Mouse (Mus musculus) left cerebral cortex, adult 2 months (tissue): ENCODE data around the gene Btbd7. TPM values are rescaled to one million over a fixed set of nuclear protein-coding genes. Genes with fewer than 3 reads are reported as not detected.

Source experiments
- DNase-seq, 2 experiments: peaks; one replicate each; pipeline ENCODE4 v3.0.0; 2021 to 2022; ENCODE audit warnings: low spot score in 2 of 2, mixed read lengths in 1 of 2; ENCODE audit errors: extremely low spot score in 1 of 2
- H3K27ac ChIP-seq: fragments of 200-600 bp; 2 replicates; pipeline ENCODE4 v1.8.1; 2022
- H3K4me3 ChIP-seq: fragments of 200-600 bp; 2 replicates; pipeline ENCODE4 v1.8.1; 2022
- CTCF ChIP-seq: fragments of 200-600 bp; IDR thresholded peaks from 2 replicates; pipeline ENCODE4 v1.8.1; 2022; ENCODE audit warnings: antibody characterized with exemption, mild to moderate bottlenecking, moderate library complexity
- intact Hi-C: fragments of 180-260 bp; cut with DNase I; formaldehyde crosslinking; loops from one replicate; pipeline ENCODE4 v1.15.1; 2025
- total RNA-seq, 2 experiments: library from RNA; stranded (reverse); gene quantifications; 2 replicates each; pipeline ENCODE4 v1.2.3; 2021

Gene Btbd7
- total RNA-seq, 2 experiments from 2014 or later, result 19.1 to 20.8 TPM

DNA sequence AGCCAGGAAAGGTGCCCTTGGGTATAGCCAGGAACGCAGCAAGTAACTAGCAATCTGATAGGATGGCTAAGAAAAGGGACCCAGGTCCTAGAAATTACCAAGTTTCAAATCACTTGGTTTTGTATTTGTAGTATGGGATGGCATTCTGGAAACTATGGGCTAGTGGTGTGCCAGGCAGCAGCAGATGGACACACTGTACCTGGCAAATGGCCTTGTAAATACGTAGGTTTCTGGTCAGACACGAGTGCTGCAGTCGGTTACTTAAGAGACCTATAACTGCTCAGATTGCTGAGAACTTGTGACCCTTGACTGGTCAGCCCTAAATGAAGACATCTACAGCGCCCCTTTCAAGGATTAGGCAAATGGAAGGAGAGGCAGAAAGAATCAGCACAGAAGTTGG lies 100.1 kb downstream of the Btbd7 start:
- intact Hi-C loops, result no loop called here

DNA sequence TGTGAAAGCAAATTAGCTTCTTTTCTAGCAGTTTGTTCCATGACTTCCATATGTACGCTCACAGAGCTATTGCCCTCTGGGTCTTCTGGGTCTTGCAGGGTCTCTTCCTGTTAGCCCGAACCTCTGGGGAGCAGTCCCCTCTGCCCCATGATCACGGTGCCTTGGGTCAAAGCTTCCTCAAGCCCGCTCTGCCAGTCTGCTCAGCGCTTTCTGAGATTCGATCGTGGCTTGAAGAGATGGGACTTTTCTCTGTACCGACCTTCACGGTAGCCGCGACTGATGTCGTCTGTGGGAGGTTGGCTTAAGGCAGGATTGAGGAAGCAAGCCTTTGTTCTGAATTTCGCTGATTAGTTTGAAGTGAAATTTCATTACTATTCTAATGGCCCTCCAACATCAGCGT lies 102.2 kb downstream of the Btbd7 start:
- Histone ChIP-seq H3K27ac (no peak overlapping the region), H3K4me3 (no peak overlapping the region)
- TF ChIP-seq CTCF, result no peak
- no peak for DNase-seq
- intact Hi-C loops, result no loop called here

More for the DNA sequence above, 100.1 kb downstream of the Btbd7 start:
- Histone ChIP-seq H3K4me3 (no peak overlapping the region), H3K27ac (no peak overlapping the region)
- DNase-seq, result no peak
- no peak for TF ChIP-seq CTCF

DNA sequence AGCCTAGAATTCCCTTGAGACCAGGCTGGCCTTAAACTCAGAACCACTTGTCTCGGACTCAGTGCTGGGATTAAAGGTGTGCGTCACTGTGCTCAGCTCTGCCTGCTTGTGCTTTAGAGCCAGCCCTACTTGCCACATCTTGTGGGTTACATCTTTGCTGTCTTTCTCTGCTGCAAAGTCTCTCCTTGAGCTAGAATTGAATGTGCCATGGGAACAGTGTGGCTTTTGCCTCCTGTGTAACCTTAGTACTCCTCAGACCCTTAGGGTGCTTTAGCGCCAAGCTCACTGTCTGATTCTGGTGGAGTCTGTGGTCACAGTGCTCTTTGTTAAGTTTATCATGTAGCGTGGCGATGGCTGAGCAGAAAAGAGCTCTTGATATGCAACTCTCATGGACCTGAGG lies 105.6 kb downstream of the Btbd7 start:
- no peak overlapping the region for H3K4me3 ChIP-seq
- TF ChIP-seq CTCF, result no peak
- no peak overlapping the region for H3K27ac ChIP-seq
- intact Hi-C loops, result no loop called here
- no peak for DNase-seq

DNA sequence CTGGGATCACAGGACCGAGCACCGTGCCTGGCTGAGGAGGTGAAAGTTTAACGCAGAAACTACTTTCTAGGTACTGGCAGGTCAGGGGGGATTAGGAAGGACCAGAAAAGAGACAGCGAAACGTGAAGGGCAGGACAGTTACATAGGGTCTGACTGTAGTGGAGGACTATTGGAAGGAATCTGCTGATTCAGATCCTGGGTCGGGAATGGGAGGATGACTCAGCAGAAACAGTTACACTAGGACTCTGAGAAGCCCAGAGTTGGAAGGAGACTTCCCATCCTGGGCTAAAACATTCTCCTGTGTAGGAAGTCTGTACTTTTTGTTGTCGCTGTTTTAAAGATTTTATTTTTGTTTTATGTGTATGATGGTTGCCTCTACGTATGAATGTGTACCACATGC lies 106.7 kb downstream of the Btbd7 start:
- TF ChIP-seq CTCF, result no peak
- DNase-seq, result no peak
- intact Hi-C loops, result no loop called here
- Histone ChIP-seq H3K4me3 (no peak overlapping the region), H3K27ac (no peak overlapping the region)

DNA sequence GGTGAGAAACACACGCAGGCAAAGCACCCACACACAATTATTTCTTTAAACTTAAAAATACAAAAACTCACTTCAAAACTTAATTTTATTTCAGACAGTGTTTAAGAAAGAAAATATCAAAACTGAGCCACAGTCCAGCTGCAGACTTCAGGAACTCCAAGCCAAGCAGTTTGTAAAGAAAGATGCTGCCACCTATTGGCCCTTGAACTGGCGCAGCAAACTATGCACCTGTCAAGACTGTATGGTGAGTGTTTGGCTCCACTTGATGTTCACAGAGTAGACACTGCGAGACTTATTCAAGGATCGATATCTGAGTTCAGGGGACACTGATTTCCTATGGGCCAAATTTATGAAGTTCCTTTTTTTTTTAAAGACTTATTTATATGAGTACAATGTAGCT lies 109.3 kb downstream of the Btbd7 start:
- intact Hi-C loops, result no loop called here
- H3K4me3 ChIP-seq, result no peak overlapping the region
- peak; percentile 23 for TF ChIP-seq CTCF
- no peak overlapping the region for H3K27ac ChIP-seq
- no peak for DNase-seq

DNA sequence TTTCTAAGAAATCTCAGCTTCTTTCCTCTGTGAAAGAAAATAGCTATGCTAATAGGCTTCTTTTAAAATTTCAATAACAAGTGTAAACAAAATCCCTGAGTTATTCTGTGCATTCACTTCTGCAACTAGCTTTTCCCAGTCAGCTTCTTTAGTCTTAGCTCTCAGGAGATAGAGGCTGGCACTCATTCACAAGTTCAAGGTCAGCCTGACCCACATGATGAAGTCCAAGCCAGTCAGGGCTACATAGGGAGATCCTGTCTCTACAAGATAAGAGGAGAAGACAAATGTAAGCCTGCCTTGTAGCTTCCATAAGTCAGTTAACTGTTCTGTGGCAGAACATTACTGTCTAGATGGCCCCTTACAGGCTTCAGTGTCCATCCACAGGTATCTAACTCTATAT lies 114.6 kb downstream of the Btbd7 start:
- Histone ChIP-seq H3K4me3 (no peak overlapping the region), H3K27ac (no peak overlapping the region)
- no peak for DNase-seq
- intact Hi-C loops, result no loop called here
- TF ChIP-seq CTCF, result no peak

DNA sequence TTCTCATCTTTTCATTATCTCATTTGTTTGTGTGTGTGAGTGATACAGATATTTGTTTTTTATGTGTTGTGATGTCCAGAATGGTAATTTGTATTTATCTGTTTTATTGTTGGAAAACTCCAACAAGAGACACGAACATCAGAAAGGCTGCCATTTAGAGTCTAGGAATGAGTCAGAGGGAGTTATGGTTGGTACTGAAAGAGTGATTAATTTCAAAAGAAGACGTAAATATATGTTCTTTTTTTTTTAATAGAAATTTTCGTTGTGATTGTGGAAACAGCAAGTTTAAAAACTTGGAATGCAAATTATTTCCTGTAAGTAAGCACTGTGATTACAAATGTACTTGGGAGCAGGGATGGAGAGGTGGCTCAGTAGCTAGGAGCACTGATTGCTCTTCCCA lies 116.6 kb downstream of the Btbd7 start:
- no peak for TF ChIP-seq CTCF
- intact Hi-C loops, result no loop called here
- no peak for DNase-seq
- H3K27ac ChIP-seq, result no peak overlapping the region
- H3K4me3 ChIP-seq, result no peak overlapping the region

DNA sequence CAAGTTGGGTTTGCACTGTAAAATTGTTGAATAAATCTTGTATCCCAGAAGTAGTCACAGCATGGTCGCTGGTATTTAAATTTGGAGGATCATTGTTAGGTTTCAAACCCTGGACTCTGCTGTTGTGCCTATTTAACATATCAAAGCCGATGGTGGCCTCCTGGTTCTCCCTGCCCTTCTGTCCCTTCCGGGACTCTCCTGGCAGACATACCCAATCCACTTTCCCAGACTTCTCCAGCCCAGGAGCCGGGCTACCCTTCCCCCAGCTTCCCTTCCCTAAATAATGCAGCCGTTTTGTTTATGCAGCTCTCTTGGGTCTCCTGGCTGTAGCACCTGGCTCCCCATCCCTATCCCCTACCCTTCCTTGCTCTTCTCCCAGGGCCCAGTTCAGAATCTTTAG lies 119.3 kb downstream of the Btbd7 start:
- Histone ChIP-seq H3K27ac (peak overlapping the region; percentile 41; the same call in 1 of the 2 replicates), H3K4me3 (peak overlapping the region; percentile 94)
- intact Hi-C loops, result loop anchor here (10.0 kb wide), 1 partner anchor 306 kb away; no protein-coding TSS in a partner anchor
- DNase-seq, result no peak
- TF ChIP-seq CTCF, result no peak

DNA sequence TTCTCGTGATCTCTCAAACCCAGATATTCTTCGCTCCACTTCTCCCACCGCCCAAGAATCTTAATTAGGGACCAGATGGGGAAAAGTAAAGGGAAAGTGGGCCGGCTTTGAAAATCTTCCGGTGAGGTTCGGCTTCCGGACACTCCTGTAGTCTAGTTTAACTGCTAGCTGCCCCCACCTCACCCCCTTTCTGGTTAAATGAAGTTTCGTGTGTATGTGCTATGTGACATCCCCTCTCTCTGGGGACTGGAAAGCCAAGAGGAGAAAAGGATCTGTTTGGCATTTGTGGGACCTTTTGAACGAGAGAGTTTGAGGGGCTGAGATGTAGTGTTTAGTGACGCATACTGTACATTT lies 119.9 kb downstream of the Btbd7 start, which contains the start of gene Gm20604:
TSS of gene Gm20604 (minus strand) at position 270 of the 354 bp plus-strand sequence.
- Histone ChIP-seq H3K27ac (peak within 1 kb of the TSS; percentile 87), H3K4me3 (peak within 1 kb of the TSS; percentile 94)
- TF ChIP-seq CTCF, result no peak
- intact Hi-C loops, result loop anchor here (10.0 kb wide), 1 partner anchor 306 kb away; no protein-coding TSS in a partner anchor
- peak in 1 of 2 experiments; percentile 25 for DNase-seq

DNA sequence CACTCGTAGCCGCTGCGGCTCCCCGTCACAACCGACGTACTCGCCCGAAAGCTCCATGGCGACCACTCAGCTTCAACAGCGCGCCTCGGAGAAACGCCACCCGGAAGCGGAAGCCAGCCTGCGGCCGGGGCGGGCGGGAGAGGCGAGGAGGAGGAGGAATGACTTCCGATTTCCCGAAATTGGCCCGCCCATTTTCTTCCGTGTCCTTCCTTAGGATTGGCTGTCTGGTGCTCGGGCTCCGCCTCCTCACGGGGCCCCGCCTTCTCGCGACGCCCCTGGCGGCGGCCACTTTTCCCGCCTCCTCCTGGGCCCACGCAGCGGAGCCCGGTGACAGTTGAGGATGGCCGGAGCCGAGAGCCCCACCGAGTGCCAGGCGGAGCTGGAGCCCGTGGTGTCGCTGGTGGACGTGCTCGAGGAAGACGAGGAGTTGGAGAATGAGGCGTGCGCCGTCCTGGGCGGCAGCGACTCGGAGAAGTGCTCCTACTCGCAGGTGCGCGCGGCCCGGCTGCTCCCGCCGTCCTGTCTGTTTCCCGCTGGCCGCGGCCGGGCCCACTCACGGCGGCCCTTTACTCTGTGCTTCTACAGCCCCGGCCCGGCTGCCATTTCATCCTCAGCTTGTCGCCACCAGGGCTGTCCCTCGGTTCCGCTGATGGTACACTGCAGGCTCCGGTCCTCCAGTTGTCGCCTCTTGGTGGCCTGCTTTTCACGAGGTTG lies 120.4 kb downstream of the Btbd7 start, which contains the start of the genes Gm28051, Gon7 and Ubr7:
TSS of gene Gm28051 (minus strand) at position 77 of the 714 bp plus-strand sequence.
TSS of gene Gon7 (minus strand) at position 115 of the 714 bp plus-strand sequence.
TSS of gene Ubr7 (plus strand) at position 279 of the 714 bp plus-strand sequence.
- peak; percentile 53 for TF ChIP-seq CTCF
- Histone ChIP-seq H3K4me3 (peak within 1 kb of the TSS; percentile 94), H3K27ac (peak within 1 kb of the TSS; percentile 87)
- DNase-seq, result peak; percentile 95 to 96
- intact Hi-C loops, result loop anchor here (10.0 kb wide), 1 partner anchor 307 kb away; no protein-coding TSS in a partner anchor

DNA sequence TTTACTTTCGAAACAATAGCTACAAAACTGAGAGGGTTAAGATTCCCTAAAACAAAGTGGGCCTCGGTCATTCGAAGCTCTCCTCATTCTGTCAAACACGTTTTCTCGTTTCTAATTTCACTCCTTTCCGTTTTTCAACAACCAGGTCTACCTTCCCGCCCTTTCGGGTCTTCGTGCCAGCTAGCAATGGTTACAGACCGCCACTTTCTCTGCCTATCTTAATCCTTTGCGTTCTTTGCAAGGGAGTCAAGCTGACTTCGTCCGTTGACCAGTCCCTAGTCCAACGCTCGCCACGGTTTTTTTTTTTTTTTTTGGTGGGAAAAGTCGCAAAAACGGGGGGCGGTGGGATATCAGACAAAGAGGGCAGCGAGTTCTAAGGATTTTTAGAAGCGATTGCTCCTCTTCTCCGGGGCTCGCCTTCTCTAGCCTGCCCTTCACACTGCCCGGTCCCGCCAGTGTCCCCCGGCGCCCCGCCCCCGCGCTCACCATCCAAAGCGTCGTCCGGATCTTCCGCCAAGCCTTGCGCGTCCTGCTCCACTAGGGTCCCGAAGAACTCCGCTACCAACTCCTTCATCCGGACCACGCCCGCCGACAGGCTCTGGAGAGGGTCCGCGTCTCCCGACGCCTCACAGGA lies 121.1 kb downstream of the Btbd7 start:
- TF ChIP-seq CTCF, result no peak
- intact Hi-C loops, result loop anchor here (10.0 kb wide), 1 partner anchor 308 kb away; no protein-coding TSS in a partner anchor
- peak overlapping the region; percentile 72 for H3K27ac ChIP-seq
- peak overlapping the region; percentile 94 for H3K4me3 ChIP-seq
- no peak for DNase-seq

DNA sequence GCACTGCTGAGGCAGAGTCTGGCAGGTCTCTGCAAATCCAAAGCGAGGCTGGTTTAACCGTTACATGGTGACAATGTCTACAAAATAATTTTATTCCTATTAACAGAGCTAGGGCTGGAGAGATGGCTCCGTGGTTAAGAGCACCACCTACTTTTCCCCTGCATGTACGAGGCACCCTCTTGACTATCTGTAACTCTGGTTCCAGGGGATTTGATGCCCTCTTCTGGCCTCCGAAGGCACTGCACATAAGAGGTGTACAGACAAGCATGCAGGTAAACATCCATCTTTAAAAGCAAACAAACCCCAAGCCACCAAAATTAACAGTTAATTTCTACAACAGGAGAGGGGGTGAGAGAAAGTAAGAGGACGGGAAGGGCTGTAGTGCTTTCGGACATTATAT lies 122.0 kb downstream of the Btbd7 start:
- no peak overlapping the region for H3K27ac ChIP-seq
- TF ChIP-seq CTCF, result peak; percentile 41
- no peak overlapping the region; the same call in 1 of the 2 replicates for H3K4me3 ChIP-seq
- no peak for DNase-seq
- intact Hi-C loops, result loop anchor here (10.0 kb wide), 1 partner anchor 308 kb away; no protein-coding TSS in a partner anchor
